Mouse (Mus musculus): ENCODE measurements around the gene Gm20481. TPM values are rescaled to one million over a fixed set of nuclear protein-coding genes. Genes with fewer than 3 reads are reported as not detected.

The Gm20481 gene
- not detected for polyA plus RNA-seq (2015; fragmentation: Illumina TruSeq; extraction: RNeasy Lipid Tissue Mini Kit (QIAGEN cat#74804); ENCODE audit: insufficient read depth, low replicate concordance)

DNA sequence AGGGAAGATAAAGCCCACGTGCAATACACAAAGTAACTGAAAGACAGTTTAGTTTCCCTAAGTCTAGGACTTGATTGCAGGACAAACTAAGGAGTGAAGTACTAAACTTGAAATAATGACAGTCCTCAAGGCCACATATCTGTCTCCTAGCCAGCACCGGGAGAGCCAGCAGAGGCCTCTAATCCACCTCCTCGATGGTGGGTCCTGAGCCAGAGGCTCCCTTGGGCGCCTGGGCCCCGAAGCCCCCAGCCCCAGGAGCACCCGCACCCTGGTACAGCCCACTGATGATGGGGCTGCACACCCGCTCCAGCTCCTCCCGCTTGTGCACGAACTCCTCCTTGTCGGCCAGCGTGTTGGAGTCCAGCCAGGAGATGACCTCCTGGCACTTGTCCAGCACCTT is at the start of gene Gm20481:
TSS of gene Gm20481 (plus strand) at position 91 of the 400 bp plus-strand sequence.

GRCm38 (mm10) chr17:34931061-34931734 is 38.5 kb upstream of the Gm20481 start, which contains the start of gene Neu1:
Gene Neu1 (plus strand): TSS chr17:34931253.

GRCm38 (mm10) chr17:34959130-34959778 is 10.5 kb upstream of the Gm20481 start, which contains the start of gene Hspa1b:
Gene Hspa1b (minus strand): TSS chr17:34959238.

DNA sequence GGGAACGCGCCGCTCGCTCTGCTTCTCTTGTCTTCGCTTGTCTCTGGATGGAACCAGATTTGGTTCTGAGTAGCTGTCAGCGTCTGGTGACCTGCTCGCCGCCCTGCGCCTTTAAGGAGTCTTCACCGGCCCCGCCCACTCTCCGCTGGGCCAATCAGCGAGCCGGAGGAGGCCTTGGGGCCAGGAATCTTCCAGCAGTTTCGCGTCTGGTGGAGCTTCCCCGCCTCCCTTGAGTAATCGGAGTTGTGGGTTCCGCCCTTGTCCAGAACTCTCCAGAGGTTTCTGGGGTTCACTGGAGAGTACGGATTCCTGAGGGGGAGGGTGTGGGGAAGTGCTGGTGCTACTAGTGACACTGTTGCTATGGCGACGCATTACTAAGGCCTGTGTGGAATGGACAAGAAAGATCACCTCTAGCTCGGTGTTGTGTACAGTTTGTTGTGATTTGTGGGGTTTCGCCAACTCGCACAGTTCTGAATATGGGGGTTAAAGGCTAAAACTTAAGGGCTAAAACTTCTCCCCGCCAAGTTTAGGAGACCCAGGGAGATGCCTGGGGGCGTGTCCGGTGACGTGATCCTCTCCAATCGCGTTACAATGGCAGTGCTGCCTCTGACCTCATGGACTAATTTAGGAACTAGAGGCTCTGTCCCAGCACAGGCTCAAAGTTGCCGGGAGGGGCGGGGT is 2.5 kb downstream of the Gm20481 start, which contains the start of the genes Hspa1a and Hspa1l:
TSS of gene Hspa1a (minus strand) at position 88 of the 681 bp plus-strand sequence.
TSS of gene Hspa1l (plus strand) at position 635 of the 681 bp plus-strand sequence.

DNA sequence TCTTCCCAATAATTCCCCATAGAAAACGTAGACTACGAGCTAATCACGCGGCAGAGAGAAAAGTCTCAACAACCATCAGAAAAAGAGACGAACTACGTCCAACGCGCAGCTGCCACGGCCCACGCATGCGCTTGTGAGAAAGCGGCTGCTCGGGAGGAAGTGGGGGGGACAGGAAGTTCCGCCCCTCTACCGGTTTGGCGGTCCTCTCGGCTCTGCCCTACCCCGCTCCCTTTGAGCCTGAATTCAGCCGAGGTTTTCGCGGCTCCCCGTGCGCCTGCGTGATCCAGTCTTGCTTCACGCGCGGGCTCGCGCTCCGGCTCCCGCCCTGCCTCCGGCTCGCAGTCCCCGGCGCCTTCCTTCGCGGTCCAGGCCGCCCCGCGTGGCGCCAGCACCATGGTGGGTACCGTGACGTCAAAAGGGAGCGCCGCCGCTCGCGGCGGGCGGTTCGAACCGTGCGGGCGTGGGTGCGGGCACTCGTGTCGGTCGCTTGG is 12.0 kb downstream of the Gm20481 start, which contains the start of gene Lsm2:
TSS of gene Lsm2 (plus strand) at position 173 of the 491 bp plus-strand sequence.

DNA sequence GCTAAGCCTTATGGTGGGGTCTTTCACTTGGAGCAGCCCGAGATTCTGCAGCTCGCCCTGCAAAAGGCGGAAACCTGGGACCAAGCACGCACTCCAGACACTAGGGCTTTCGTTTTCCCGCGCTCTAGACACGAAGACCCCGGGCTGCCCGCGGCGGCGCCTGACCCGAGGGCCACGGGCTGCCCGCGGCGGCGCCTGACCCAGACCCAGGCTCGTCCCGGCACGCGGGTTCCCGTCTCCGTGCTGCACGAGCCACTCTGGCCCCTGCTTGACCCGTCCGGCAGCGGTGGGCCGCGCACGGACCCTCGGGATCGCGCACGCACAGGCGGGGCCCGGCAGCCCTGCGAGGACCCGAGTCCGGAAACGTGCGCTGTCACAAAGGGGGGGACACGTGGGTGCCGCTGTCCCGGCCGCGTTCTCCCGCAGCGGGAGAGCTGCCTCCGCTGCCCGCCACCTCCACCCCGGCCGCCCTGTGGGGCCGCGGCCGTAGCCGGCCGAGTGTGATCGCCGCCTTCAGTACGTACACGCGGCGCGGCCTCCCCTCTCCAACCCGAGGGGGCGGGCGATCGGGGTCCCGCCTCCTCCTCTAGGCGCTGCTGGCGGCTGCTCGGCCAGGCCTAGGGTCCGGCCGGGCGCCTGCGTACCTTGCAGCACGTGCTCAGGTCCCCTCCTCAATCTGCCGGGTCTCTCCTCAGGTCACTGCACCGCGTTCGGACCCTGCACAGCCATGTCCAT is 31.2 kb downstream of the Gm20481 start, which contains the start of gene Vars:
TSS of gene Vars (plus strand) at position 271 of the 735 bp plus-strand sequence.

GRCm38 (mm10) chr17:35016376-35016775 is 46.7 kb downstream of the Gm20481 start, which contains the start of gene Vwa7:
Gene Vwa7 (plus strand): TSS chr17:35016579.

Other genes starting within 250 kb of the Gm20481 start
- 87.9 TPM for gene C4b, start 226.0 kb upstream of the Gm20481 start, polyA plus RNA-seq (2015; fragmentation: Illumina TruSeq; extraction: RNeasy Lipid Tissue Mini Kit (QIAGEN cat#74804); ENCODE audit: insufficient read depth, low replicate concordance)
- 1.4 TPM for gene Cyp21a1, start 165.4 kb upstream of the Gm20481 start, polyA plus RNA-seq (2015; fragmentation: Illumina TruSeq; extraction: RNeasy Lipid Tissue Mini Kit (QIAGEN cat#74804); ENCODE audit: insufficient read depth, low replicate concordance)
- 32.1 TPM for gene Stk19, start 133.0 kb upstream of the Gm20481 start, polyA plus RNA-seq (2015; fragmentation: Illumina TruSeq; extraction: RNeasy Lipid Tissue Mini Kit (QIAGEN cat#74804); ENCODE audit: insufficient read depth, low replicate concordance)
- gene Dxo, start 132.9 kb upstream of the Gm20481 start, polyA plus RNA-seq (2015; fragmentation: Illumina TruSeq; extraction: RNeasy Lipid Tissue Mini Kit (QIAGEN cat#74804); ENCODE audit: insufficient read depth, low replicate concordance), result 22.4 TPM
- gene Skiv2l, start 119.7 kb upstream of the Gm20481 start, polyA plus RNA-seq (2015; fragmentation: Illumina TruSeq; extraction: RNeasy Lipid Tissue Mini Kit (QIAGEN cat#74804); ENCODE audit: insufficient read depth, low replicate concordance), result 31.3 TPM
- gene Nelfe, start 119.5 kb upstream of the Gm20481 start, polyA plus RNA-seq (2015; fragmentation: Illumina TruSeq; extraction: RNeasy Lipid Tissue Mini Kit (QIAGEN cat#74804); ENCODE audit: insufficient read depth, low replicate concordance), result 16.3 TPM
- gene Cfb, start 107.4 kb upstream of the Gm20481 start, polyA plus RNA-seq (2015; fragmentation: Illumina TruSeq; extraction: RNeasy Lipid Tissue Mini Kit (QIAGEN cat#74804); ENCODE audit: insufficient read depth, low replicate concordance), result 101 TPM
- gene Zbtb12, start 90.4 kb upstream of the Gm20481 start, polyA plus RNA-seq (2015; fragmentation: Illumina TruSeq; extraction: RNeasy Lipid Tissue Mini Kit (QIAGEN cat#74804); ENCODE audit: insufficient read depth, low replicate concordance), result 3.5 TPM
- gene Gm20547, start 87.9 kb upstream of the Gm20481 start, polyA plus RNA-seq (2015; fragmentation: Illumina TruSeq; extraction: RNeasy Lipid Tissue Mini Kit (QIAGEN cat#74804); ENCODE audit: insufficient read depth, low replicate concordance), result not detected
- 38.7 TPM for gene C2, start 71.6 kb upstream of the Gm20481 start, polyA plus RNA-seq (2015; fragmentation: Illumina TruSeq; extraction: RNeasy Lipid Tissue Mini Kit (QIAGEN cat#74804); ENCODE audit: insufficient read depth, low replicate concordance)
- 55.6 TPM for gene Ehmt2, start 71.4 kb upstream of the Gm20481 start, polyA plus RNA-seq (2015; fragmentation: Illumina TruSeq; extraction: RNeasy Lipid Tissue Mini Kit (QIAGEN cat#74804); ENCODE audit: insufficient read depth, low replicate concordance)
- not detected for gene Slc44a4, start 55.4 kb upstream of the Gm20481 start, polyA plus RNA-seq (2015; fragmentation: Illumina TruSeq; extraction: RNeasy Lipid Tissue Mini Kit (QIAGEN cat#74804); ENCODE audit: insufficient read depth, low replicate concordance)
- 21.7 TPM for gene Neu1, start 38.7 kb upstream of the Gm20481 start, polyA plus RNA-seq (2015; fragmentation: Illumina TruSeq; extraction: RNeasy Lipid Tissue Mini Kit (QIAGEN cat#74804); ENCODE audit: insufficient read depth, low replicate concordance)
- 1.2 TPM for gene Hspa1b, start 10.7 kb upstream of the Gm20481 start, polyA plus RNA-seq (2015; fragmentation: Illumina TruSeq; extraction: RNeasy Lipid Tissue Mini Kit (QIAGEN cat#74804); ENCODE audit: insufficient read depth, low replicate concordance)
- 0.52 TPM for gene Hspa1a, start 2.2 kb downstream of the Gm20481 start, polyA plus RNA-seq (2015; fragmentation: Illumina TruSeq; extraction: RNeasy Lipid Tissue Mini Kit (QIAGEN cat#74804); ENCODE audit: insufficient read depth, low replicate concordance)
- gene Hspa1l, start 2.8 kb downstream of the Gm20481 start, polyA plus RNA-seq (2015; fragmentation: Illumina TruSeq; extraction: RNeasy Lipid Tissue Mini Kit (QIAGEN cat#74804); ENCODE audit: insufficient read depth, low replicate concordance), result not detected
- gene Lsm2, start 11.9 kb downstream of the Gm20481 start, polyA plus RNA-seq (2015; fragmentation: Illumina TruSeq; extraction: RNeasy Lipid Tissue Mini Kit (QIAGEN cat#74804); ENCODE audit: insufficient read depth, low replicate concordance), result 45.5 TPM
- 100 TPM for gene Vars, start 31.1 kb downstream of the Gm20481 start, polyA plus RNA-seq (2015; fragmentation: Illumina TruSeq; extraction: RNeasy Lipid Tissue Mini Kit (QIAGEN cat#74804); ENCODE audit: insufficient read depth, low replicate concordance)
- 0.54 TPM for gene Vwa7, start 46.7 kb downstream of the Gm20481 start, polyA plus RNA-seq (2015; fragmentation: Illumina TruSeq; extraction: RNeasy Lipid Tissue Mini Kit (QIAGEN cat#74804); ENCODE audit: insufficient read depth, low replicate concordance)
- 2.6 TPM for gene Sapcd1, start 58.1 kb downstream of the Gm20481 start, polyA plus RNA-seq (2015; fragmentation: Illumina TruSeq; extraction: RNeasy Lipid Tissue Mini Kit (QIAGEN cat#74804); ENCODE audit: insufficient read depth, low replicate concordance)
- gene Msh5, start 76.8 kb downstream of the Gm20481 start, polyA plus RNA-seq (2015; fragmentation: Illumina TruSeq; extraction: RNeasy Lipid Tissue Mini Kit (QIAGEN cat#74804); ENCODE audit: insufficient read depth, low replicate concordance), result 6.1 TPM
- gene Clic1, start 80.1 kb downstream of the Gm20481 start, polyA plus RNA-seq (2015; fragmentation: Illumina TruSeq; extraction: RNeasy Lipid Tissue Mini Kit (QIAGEN cat#74804); ENCODE audit: insufficient read depth, low replicate concordance), result 228 TPM
- 3.2 TPM for gene Ddah2, start 89.1 kb downstream of the Gm20481 start, polyA plus RNA-seq (2015; fragmentation: Illumina TruSeq; extraction: RNeasy Lipid Tissue Mini Kit (QIAGEN cat#74804); ENCODE audit: insufficient read depth, low replicate concordance)
- 0.26 TPM for gene Ly6g6c, start 95.5 kb downstream of the Gm20481 start, polyA plus RNA-seq (2015; fragmentation: Illumina TruSeq; extraction: RNeasy Lipid Tissue Mini Kit (QIAGEN cat#74804); ENCODE audit: insufficient read depth, low replicate concordance)
- 2.5 TPM for gene Mpig6b, start 96.3 kb downstream of the Gm20481 start, polyA plus RNA-seq (2015; fragmentation: Illumina TruSeq; extraction: RNeasy Lipid Tissue Mini Kit (QIAGEN cat#74804); ENCODE audit: insufficient read depth, low replicate concordance)
- gene Ly6g6e, start 107.0 kb downstream of the Gm20481 start, polyA plus RNA-seq (2015; fragmentation: Illumina TruSeq; extraction: RNeasy Lipid Tissue Mini Kit (QIAGEN cat#74804); ENCODE audit: insufficient read depth, low replicate concordance), result not detected
- gene Ly6g6d, start 108.2 kb downstream of the Gm20481 start, polyA plus RNA-seq (2015; fragmentation: Illumina TruSeq; extraction: RNeasy Lipid Tissue Mini Kit (QIAGEN cat#74804); ENCODE audit: insufficient read depth, low replicate concordance), result not detected
- gene Ly6g6f, start 115.7 kb downstream of the Gm20481 start, polyA plus RNA-seq (2015; fragmentation: Illumina TruSeq; extraction: RNeasy Lipid Tissue Mini Kit (QIAGEN cat#74804); ENCODE audit: insufficient read depth, low replicate concordance), result 0.93 TPM
- 19.7 TPM for gene Abhd16a, start 119.4 kb downstream of the Gm20481 start, polyA plus RNA-seq (2015; fragmentation: Illumina TruSeq; extraction: RNeasy Lipid Tissue Mini Kit (QIAGEN cat#74804); ENCODE audit: insufficient read depth, low replicate concordance)
- not detected for gene Ly6g5c, start 138.4 kb downstream of the Gm20481 start, polyA plus RNA-seq (2015; fragmentation: Illumina TruSeq; extraction: RNeasy Lipid Tissue Mini Kit (QIAGEN cat#74804); ENCODE audit: insufficient read depth, low replicate concordance)
- 1.6 TPM for gene Ly6g5b, start 145.5 kb downstream of the Gm20481 start, polyA plus RNA-seq (2015; fragmentation: Illumina TruSeq; extraction: RNeasy Lipid Tissue Mini Kit (QIAGEN cat#74804); ENCODE audit: insufficient read depth, low replicate concordance)
- gene Gpank1, start 151.5 kb downstream of the Gm20481 start, polyA plus RNA-seq (2015; fragmentation: Illumina TruSeq; extraction: RNeasy Lipid Tissue Mini Kit (QIAGEN cat#74804); ENCODE audit: insufficient read depth, low replicate concordance), result 24.2 TPM
- gene Csnk2b, start 152.1 kb downstream of the Gm20481 start, polyA plus RNA-seq (2015; fragmentation: Illumina TruSeq; extraction: RNeasy Lipid Tissue Mini Kit (QIAGEN cat#74804); ENCODE audit: insufficient read depth, low replicate concordance), result 133 TPM
- 15.5 TPM for gene D17H6S53E, start 156.5 kb downstream of the Gm20481 start, polyA plus RNA-seq (2015; fragmentation: Illumina TruSeq; extraction: RNeasy Lipid Tissue Mini Kit (QIAGEN cat#74804); ENCODE audit: insufficient read depth, low replicate concordance)
- gene Apom, start 162.1 kb downstream of the Gm20481 start, polyA plus RNA-seq (2015; fragmentation: Illumina TruSeq; extraction: RNeasy Lipid Tissue Mini Kit (QIAGEN cat#74804); ENCODE audit: insufficient read depth, low replicate concordance), result 0.33 TPM
- gene Bag6, start 165.3 kb downstream of the Gm20481 start, polyA plus RNA-seq (2015; fragmentation: Illumina TruSeq; extraction: RNeasy Lipid Tissue Mini Kit (QIAGEN cat#74804); ENCODE audit: insufficient read depth, low replicate concordance), result 69.9 TPM
- gene Prrc2a, start 195.0 kb downstream of the Gm20481 start, polyA plus RNA-seq (2015; fragmentation: Illumina TruSeq; extraction: RNeasy Lipid Tissue Mini Kit (QIAGEN cat#74804); ENCODE audit: insufficient read depth, low replicate concordance), result 58.2 TPM
- gene Aif1, start 206.2 kb downstream of the Gm20481 start, polyA plus RNA-seq (2015; fragmentation: Illumina TruSeq; extraction: RNeasy Lipid Tissue Mini Kit (QIAGEN cat#74804); ENCODE audit: insufficient read depth, low replicate concordance), result 157 TPM
- gene Lst1, start 218.5 kb downstream of the Gm20481 start, polyA plus RNA-seq (2015; fragmentation: Illumina TruSeq; extraction: RNeasy Lipid Tissue Mini Kit (QIAGEN cat#74804); ENCODE audit: insufficient read depth, low replicate concordance), result 139 TPM
- 99.6 TPM for gene Ltb, start 224.5 kb downstream of the Gm20481 start, polyA plus RNA-seq (2015; fragmentation: Illumina TruSeq; extraction: RNeasy Lipid Tissue Mini Kit (QIAGEN cat#74804); ENCODE audit: insufficient read depth, low replicate concordance)
- 15.3 TPM for gene Tnf, start 232.1 kb downstream of the Gm20481 start, polyA plus RNA-seq (2015; fragmentation: Illumina TruSeq; extraction: RNeasy Lipid Tissue Mini Kit (QIAGEN cat#74804); ENCODE audit: insufficient read depth, low replicate concordance)
- 24.3 TPM for gene Lta, start 235.4 kb downstream of the Gm20481 start, polyA plus RNA-seq (2015; fragmentation: Illumina TruSeq; extraction: RNeasy Lipid Tissue Mini Kit (QIAGEN cat#74804); ENCODE audit: insufficient read depth, low replicate concordance)